Mouse (Mus musculus): Measurements from ENCODE around the gene Tlr9. TPM values are rescaled to one million over a fixed set of nuclear protein-coding genes. Genes with fewer than 3 reads are reported as not detected.

Gene Tlr9
- polyA plus RNA-seq, 1 experiment from 2014 or later, result 0.09 TPM

- DNase-seq, result no peak
- Histone ChIP-seq H3K4me1 (ENCODE audit: insufficient read depth) (no peaks in the 10 kb centered on the region), H3K4me3 (ENCODE audit: low read depth, low read length) (no peak overlapping the region), H3K36me3 (ENCODE audit: insufficient read depth) (no peaks in the 10 kb centered on the region), H3K9ac (no peak overlapping the region), H3K27ac (ENCODE audit: low read depth) (no peak overlapping the region), H3K9me3 (ENCODE audit: low read depth, low read length) (no peaks in the 10 kb centered on the region), H3K27me3 (ENCODE audit: insufficient read depth, low read length) (no peaks in the 10 kb centered on the region), H3K4me2 (no peak overlapping the region)
- 77% methylated on average over 8 of the region's 8 CpGs for WGBS
- no peak for TF ChIP-seq CTCF (IDR thresholded peaks at IDR 0.05; ENCODE audit: low read depth)
- ATAC-seq (ENCODE audit: insufficient read depth), result no peak
Observed at GRCm38 (mm10) chr9:106274652-106275180, 52.3 kb downstream of the Tlr9 start.

GRCm38 (mm10) chr9:106275806-106276205 lies 53.4 kb downstream of the Tlr9 start:
- no peaks in the 10 kb centered on the region for H3K27me3 ChIP-seq (ENCODE audit: insufficient read depth, low read length)
- H3K27ac ChIP-seq (ENCODE audit: low read depth), result no peak overlapping the region
- no peak overlapping the region for H3K4me2 ChIP-seq
- H3K36me3 ChIP-seq (ENCODE audit: insufficient read depth), result no peaks in the 10 kb centered on the region
- ATAC-seq (ENCODE audit: insufficient read depth), result no peak
- no peaks in the 10 kb centered on the region for H3K4me1 ChIP-seq (ENCODE audit: insufficient read depth)
- H3K4me3 ChIP-seq (ENCODE audit: low read depth, low read length), result no peak overlapping the region
- DNase-seq, result no peak
- no peak for TF ChIP-seq CTCF (IDR thresholded peaks at IDR 0.05; ENCODE audit: low read depth)
- no peak overlapping the region for H3K9ac ChIP-seq
- WGBS, result 68% methylated on average over 1 of the region's 1 CpGs
- H3K9me3 ChIP-seq (ENCODE audit: low read depth, low read length), result no peaks in the 10 kb centered on the region

MicroRNAs encoded within 50 kb of the gene (microRNA counts, 519-probe panel; counts per million panel counts)
- 5,324 counts per million, percentile 98 among the panel's probes with 10 or more counts for microRNA mmu-let-7g

Small RNA genes within 50 kb of the gene (microRNA-seq; reads per million reads assigned to microRNA genes)
- gene Mirlet7g (ENCODE audit: borderline number of aligned reads), result 62,579 reads per million, percentile 100 among the genes with 10 or more reads in this experiment

Other genes starting within 250 kb of the Tlr9 start
- gene Col6a4, start 125.8 kb upstream of the Tlr9 start, polyA plus RNA-seq (2014; fragmentation: Nextera tagmentation; extraction: Ambion mirVana), result 0.95 and 1.0 TPM in 2 replicates
- 1.5 and 1.6 TPM in 2 replicates for gene Glyctk, start 64.5 kb upstream of the Tlr9 start, polyA plus RNA-seq (2014; fragmentation: Nextera tagmentation; extraction: Ambion mirVana)
- gene Wdr82, start 51.7 kb upstream of the Tlr9 start, polyA plus RNA-seq (2014; fragmentation: Nextera tagmentation; extraction: Ambion mirVana), result 26.7 and 26.9 TPM in 2 replicates
- 49.2 and 55.0 TPM in 2 replicates for gene Ppm1m, start 22.9 kb upstream of the Tlr9 start, polyA plus RNA-seq (2014; fragmentation: Nextera tagmentation; extraction: Ambion mirVana)
- gene Twf2, start 19.5 kb upstream of the Tlr9 start, polyA plus RNA-seq (2014; fragmentation: Nextera tagmentation; extraction: Ambion mirVana), result 77.0 and 78.1 TPM in 2 replicates
- 104 and 110 TPM in 2 replicates for gene Alas1, start 26.1 kb downstream of the Tlr9 start, polyA plus RNA-seq (2014; fragmentation: Nextera tagmentation; extraction: Ambion mirVana)
- gene Poc1a, start 58.5 kb downstream of the Tlr9 start, polyA plus RNA-seq (2014; fragmentation: Nextera tagmentation; extraction: Ambion mirVana), result 27.1 and 29.5 TPM in 2 replicates
- gene Dusp7, start 146.0 kb downstream of the Tlr9 start, polyA plus RNA-seq (2014; fragmentation: Nextera tagmentation; extraction: Ambion mirVana), result 23.9 and 27.3 TPM in 2 replicates
- 1,268 and 1,276 TPM in 2 replicates for gene Rpl29, start 206.9 kb downstream of the Tlr9 start, polyA plus RNA-seq (2014; fragmentation: Nextera tagmentation; extraction: Ambion mirVana)
- gene Acy1, start 215.7 kb downstream of the Tlr9 start, polyA plus RNA-seq (2014; fragmentation: Nextera tagmentation; extraction: Ambion mirVana), result 33.2 and 34.9 TPM in 2 replicates
- gene Abhd14b, start 224.9 kb downstream of the Tlr9 start, polyA plus RNA-seq (2014; fragmentation: Nextera tagmentation; extraction: Ambion mirVana), result 10.0 and 11.0 TPM in 2 replicates
- 46.0 and 48.4 TPM in 2 replicates for gene Abhd14a, start 225.1 kb downstream of the Tlr9 start, polyA plus RNA-seq (2014; fragmentation: Nextera tagmentation; extraction: Ambion mirVana)
- 95.9 and 109 TPM in 2 replicates for gene Pcbp4, start 230.7 kb downstream of the Tlr9 start, polyA plus RNA-seq (2014; fragmentation: Nextera tagmentation; extraction: Ambion mirVana)
- gene Gpr62, start 243.3 kb downstream of the Tlr9 start, polyA plus RNA-seq (2014; fragmentation: Nextera tagmentation; extraction: Ambion mirVana), result 0.26 and 0.34 TPM in 2 replicates